Mouse (Mus musculus) olfactory bulb, adult 2 months (tissue): ENCODE results near the gene Adcy6. TPM values are rescaled to one million over a fixed set of nuclear protein-coding genes. Genes with fewer than 3 reads are reported as not detected.

Experiments
- H3K27ac ChIP-seq: fragments of 200-500 bp; 2 replicates; pipeline ENCODE4 v1.5.1; 2012; ENCODE audit warnings: low read depth, low read length; ENCODE audit not compliant: insufficient read depth
- H3K4me1 ChIP-seq: fragments of 200-500 bp; 2 replicates; pipeline ENCODE4 v1.6.1; 2012; ENCODE audit warnings: low read length; ENCODE audit not compliant: control insufficient read depth, insufficient read depth
- H3K4me3 ChIP-seq: fragments of 200-500 bp; 2 replicates; pipeline ENCODE4 v1.5.1; 2012; ENCODE audit warnings: mild to moderate bottlenecking, low read depth, low read length, moderate library complexity; ENCODE audit not compliant: insufficient read depth
- CTCF ChIP-seq: fragments of 200-500 bp; IDR thresholded peaks from 2 replicates; pipeline ENCODE4 v1.5.1; 2012; ENCODE audit warnings: low read depth, mild to moderate bottlenecking, low read length, moderate library complexity; ENCODE audit not compliant: insufficient read depth
- POLR2A ChIP-seq: fragments of 200-500 bp; IDR thresholded peaks from 2 replicates; pipeline ENCODE4 v1.6.1; 2012; ENCODE audit warnings: mild to moderate bottlenecking, low read depth, low read length, moderate library complexity; ENCODE audit not compliant: insufficient read depth
- WGBS: fragments of 180-500 bp; shearing (Covaris S2); methylation state at CpG from one replicate; pipeline ENCODE4 v1.1.7; 2018; 5-methylcytosine and 5-hydroxymethylcytosine counted together
- polyA plus RNA-seq: library from polyadenylated mRNA; stranded (reverse); fragments of >200 nt; gene quantifications from 2 replicates; pipeline ENCODE4 v1.2.4, GENCODE M21; 2012; ENCODE audit warnings: low replicate concordance; ENCODE audit not compliant: missing spikeins, insufficient read depth, insufficient read length

Gene Adcy6
- polyA plus RNA-seq, 1 experiment, result not detected

DNA sequence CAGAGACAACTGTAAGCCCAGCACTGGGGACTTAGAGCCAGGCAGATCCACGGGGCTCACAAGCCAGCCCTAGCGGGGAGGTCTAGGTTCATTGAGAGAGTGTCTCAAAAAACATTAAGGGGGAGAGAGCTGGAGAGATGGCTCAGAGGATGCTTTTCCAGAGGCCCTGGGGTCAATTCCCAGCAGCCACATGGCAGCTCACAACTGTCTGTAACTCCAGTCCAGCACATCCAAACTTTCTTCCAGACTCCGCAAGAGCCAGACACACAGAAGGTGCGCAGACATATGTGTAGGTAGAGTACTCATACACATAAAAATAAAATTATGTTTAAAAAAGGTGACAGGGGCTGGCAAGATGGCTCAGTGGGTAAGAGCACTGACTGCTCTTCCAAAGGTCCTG lies 36.6 kb downstream of the Adcy6 start:
- peaks cover 5% of the 10 kb centered on the region; the same call in 1 of the 2 replicates for H3K4me1 ChIP-seq
- no peak for TF ChIP-seq CTCF
- no peak for TF ChIP-seq POLR2A
- H3K27ac ChIP-seq, result no peak overlapping the region
- 78% methylated on average over 4 of the region's 4 CpGs for WGBS
- no peak overlapping the region for H3K4me3 ChIP-seq

DNA sequence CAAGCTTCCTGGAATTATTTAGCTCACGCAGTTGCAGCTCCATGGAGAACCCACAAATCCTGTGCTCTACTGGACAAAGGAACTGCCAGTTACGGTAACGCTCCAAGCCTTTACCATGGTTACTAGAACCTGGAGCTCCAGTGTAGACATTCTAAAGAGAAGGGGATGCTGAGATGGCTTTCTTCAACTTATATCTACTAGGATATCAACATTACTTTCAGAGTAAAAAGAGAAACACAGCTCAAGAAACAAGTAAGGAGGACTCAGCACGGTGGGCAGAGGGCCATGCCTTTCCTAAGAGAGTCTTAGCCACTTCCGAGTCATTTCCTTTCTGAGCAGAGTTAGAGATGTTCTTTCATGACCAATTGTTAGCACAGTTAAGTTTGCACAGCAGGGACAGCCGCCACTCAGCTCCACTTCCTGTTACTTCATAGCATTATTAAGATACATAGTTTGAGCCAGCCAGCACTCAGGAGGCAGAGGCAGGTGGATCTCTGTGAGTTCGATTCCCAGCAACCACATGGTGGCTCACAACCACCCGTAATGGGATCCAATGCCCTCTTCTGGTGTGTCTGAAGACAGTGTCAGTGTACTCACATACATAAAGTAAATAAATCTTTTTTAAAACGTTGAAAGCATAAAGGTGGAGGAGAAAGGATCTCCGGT lies 38.9 kb downstream of the Adcy6 start, which contains the start of the genes Ccnt1 and 4930415O20Rik:
Gene Ccnt1, minus strand, starts transcription at position 51 of the 666 bp plus-strand sequence.
Gene 4930415O20Rik, plus strand, starts transcription at position 132 of the 666 bp plus-strand sequence.
- no peak within 1 kb of the TSS for H3K4me3 ChIP-seq
- no peak within 1 kb of the TSS for H3K27ac ChIP-seq
- 83% methylated on average over 10 of the region's 10 CpGs for WGBS
- TF ChIP-seq POLR2A (no peak), CTCF (no peak)
- H3K4me1 ChIP-seq, result peaks cover 5% of the 10 kb centered on the region; the same call in 1 of the 2 replicates

DNA sequence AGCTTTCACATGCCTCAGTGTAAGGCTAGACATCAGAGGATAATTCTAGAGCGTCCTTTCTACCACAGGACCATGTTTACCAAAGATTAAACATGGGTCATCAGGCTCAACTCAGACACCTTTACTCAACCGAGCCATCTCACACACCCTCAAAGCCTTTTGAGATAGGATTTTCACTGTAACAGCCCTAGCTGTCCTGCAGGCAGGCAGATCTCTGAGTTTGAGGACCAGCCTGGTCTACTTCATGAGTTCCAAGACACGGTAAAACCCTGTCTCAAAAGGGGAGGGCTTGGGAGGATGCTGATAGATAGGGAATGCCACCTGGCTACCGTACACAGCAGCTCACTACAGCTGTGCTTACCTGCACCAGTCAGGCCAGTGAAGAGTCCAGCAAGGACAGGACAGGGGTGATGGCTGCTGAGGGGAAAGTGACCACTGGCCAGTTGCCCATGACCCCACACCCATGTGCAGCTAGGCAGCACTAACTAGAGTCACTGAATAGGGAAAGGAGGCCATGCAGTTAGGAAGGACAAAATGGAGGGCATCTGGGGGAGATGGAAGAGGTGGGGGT lies 40.0 kb downstream of the Adcy6 start:
- no peak overlapping the region for H3K4me3 ChIP-seq
- 94% methylated on average over 4 of the region's 4 CpGs for WGBS

GRCm38 (mm10) chr15:98569216-98569615 lies 40.7 kb downstream of the Adcy6 start:
- Histone ChIP-seq H3K4me1 (peaks cover 7% of the 10 kb centered on the region; the same call in 1 of the 2 replicates), H3K4me3 (no peak overlapping the region; the same call in 1 of the 2 replicates), H3K27ac (no peak overlapping the region)
- 69% methylated on average over 7 of the region's 7 CpGs for WGBS
- no peak for TF ChIP-seq CTCF
- TF ChIP-seq POLR2A, result no peak

More for the DNA sequence above, 40.0 kb downstream of the Adcy6 start:
- TF ChIP-seq CTCF, result no peak
- TF ChIP-seq POLR2A, result no peak
- Histone ChIP-seq H3K27ac (no peak overlapping the region), H3K4me1 (peaks cover 7% of the 10 kb centered on the region; the same call in 1 of the 2 replicates)

GRCm38 (mm10) chr15:98568256-98569033 lies 41.4 kb downstream of the Adcy6 start:
- no peak for TF ChIP-seq POLR2A
- TF ChIP-seq CTCF, result no peak
- peaks cover 7% of the 10 kb centered on the region; the same call in 1 of the 2 replicates for H3K4me1 ChIP-seq
- peak overlapping the region; percentile 96 for H3K4me3 ChIP-seq
- peak overlapping the region; percentile 85 for H3K27ac ChIP-seq
- WGBS, result 8% methylated on average over 22 of the region's 22 CpGs

- H3K4me3 ChIP-seq, result peak overlapping the region; percentile 96
- peaks cover 7% of the 10 kb centered on the region; the same call in 1 of the 2 replicates for H3K4me1 ChIP-seq
- H3K27ac ChIP-seq, result peak overlapping the region; percentile 85
- WGBS, result under 1% methylated on average over 88 of the region's 88 CpGs
- TF ChIP-seq CTCF, result peak; percentile 28; the same call in 1 of the 2 replicates
- peak; percentile 91 for TF ChIP-seq POLR2A
Measured at GRCm38 (mm10) chr15:98567278-98568134, 42.4 kb downstream of the Adcy6 start.

GRCm38 (mm10) chr15:98566973-98567277 lies 43.0 kb downstream of the Adcy6 start:
- no peak for TF ChIP-seq POLR2A
- TF ChIP-seq CTCF, result no peak
- 0 out of 2 replicates have a peak overlapping the region, but pooled peaks have one; percentile 65 for H3K27ac ChIP-seq
- peak overlapping the region; percentile 62 for H3K4me3 ChIP-seq
- peaks cover 7% of the 10 kb centered on the region; the same call in 1 of the 2 replicates for H3K4me1 ChIP-seq
- under 1% methylated on average over 15 of the region's 15 CpGs for WGBS

DNA sequence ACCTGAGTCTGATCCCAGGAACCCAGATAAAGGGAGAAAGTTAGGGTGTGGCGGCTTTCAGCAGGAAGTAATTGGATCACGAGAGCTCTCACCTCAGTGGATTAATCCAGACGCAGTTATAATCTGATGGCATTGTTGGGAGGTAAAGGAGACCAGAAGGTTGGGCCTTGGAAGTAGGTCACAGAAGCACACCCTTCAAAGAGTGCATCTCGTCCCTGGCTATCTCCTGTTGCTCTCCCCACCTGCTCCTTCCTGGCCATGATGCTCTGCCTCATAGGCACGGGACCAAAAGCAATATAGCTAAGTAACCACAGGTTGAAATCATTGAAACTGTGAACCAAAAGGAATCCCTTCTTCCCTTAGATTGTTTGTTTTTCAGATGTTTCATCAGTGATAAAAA lies 52.7 kb downstream of the Adcy6 start:
- no peak overlapping the region for H3K4me3 ChIP-seq
- TF ChIP-seq POLR2A (no peak), CTCF (no peak)
- H3K27ac ChIP-seq, result no peak overlapping the region
- WGBS, result 88% methylated on average over 5 of the region's 5 CpGs
- no peaks in the 10 kb centered on the region for H3K4me1 ChIP-seq
